Mouse (Mus musculus): ENCODE measurements at regions not wholly inside any gene's neighbourhood (a gene's known extent, or its start where the extent isn't known, plus 50 kb on each side); places are given as distances from the start of the nearest gene placed in this dataset.

DNA sequence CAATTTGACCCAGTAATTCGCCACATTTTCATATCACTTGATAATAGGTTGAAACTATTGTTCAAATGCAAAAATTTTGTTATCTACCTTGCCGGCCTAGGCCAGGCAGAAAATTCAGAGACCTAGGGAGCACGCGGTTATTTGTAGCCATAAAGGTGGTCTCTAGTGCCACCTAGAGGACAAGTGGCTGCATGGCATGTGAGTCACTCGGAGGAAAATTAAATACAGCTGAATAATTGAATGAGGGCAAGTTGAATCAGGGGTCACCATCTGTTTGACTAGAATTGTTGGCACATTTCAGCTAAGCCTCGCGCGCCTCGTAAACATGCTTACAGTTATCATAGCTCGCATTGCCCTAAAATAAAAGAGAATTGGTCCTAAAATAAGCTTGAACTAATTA, 427.4 kb downstream of the Zfp536 start:
- WGBS, result 3% methylated on average over 10 of the region's 10 CpGs
- ATAC-seq (ENCODE audit: borderline replicate concordance, extremely low read depth, low FRiP score, low TSS enrichment), result no peak
- peaks cover 13% of the 10 kb centered on the region; the same call in 1 of the 2 replicates for H3K27me3 ChIP-seq

DNA sequence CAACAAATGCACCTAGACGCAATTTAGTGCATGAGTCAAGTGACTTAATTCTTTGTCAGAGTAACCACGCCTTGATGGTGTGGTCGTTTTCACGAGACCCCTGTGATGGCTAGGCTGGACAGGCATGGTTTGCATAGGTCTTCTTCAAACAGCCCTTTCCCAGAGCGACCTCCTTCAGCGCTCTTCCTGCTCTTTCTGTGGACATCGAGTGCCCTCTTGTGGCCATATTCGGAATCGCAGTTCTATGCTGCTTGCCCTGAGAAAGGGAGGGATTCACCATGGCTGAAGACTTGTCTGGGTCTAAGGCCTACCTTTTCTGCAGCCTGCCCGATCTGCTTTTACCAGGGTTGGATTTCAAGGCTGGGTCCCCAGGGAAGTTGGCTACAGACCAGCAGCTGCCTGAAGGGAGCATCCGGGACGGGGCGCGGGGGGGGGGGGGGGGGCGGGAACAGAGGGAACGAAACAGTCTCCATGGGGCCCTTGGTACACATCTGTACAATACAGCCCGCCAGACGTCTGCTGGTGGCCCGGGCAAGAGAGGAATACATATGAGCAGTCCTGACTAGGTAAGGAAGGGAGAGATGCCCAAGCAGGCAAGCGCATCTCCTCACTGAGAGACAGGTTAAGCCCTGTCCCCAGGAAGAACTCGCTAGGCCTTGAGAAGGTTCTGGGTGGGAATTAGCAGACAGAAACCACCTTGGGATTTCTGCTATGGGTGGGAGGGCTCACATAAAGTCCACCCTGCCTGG, 415.6 kb downstream of the Zfp536 start:
- H3K4me3 ChIP-seq, result no peak overlapping the region
- ATAC-seq (ENCODE audit: borderline replicate concordance, extremely low read depth, low FRiP score, low TSS enrichment), result peak; percentile 32

More for the DNA sequence above, 427.4 kb downstream of the Zfp536 start:
- H3K4me2 ChIP-seq, result no peak overlapping the region
- peaks cover 26% of the 10 kb centered on the region for H3K4me1 ChIP-seq
- H3K4me3 ChIP-seq, result no peak overlapping the region
- H3K36me3 ChIP-seq, result no peaks in the 10 kb centered on the region
- no peak overlapping the region for H3K27ac ChIP-seq
- H3K9ac ChIP-seq, result no peak overlapping the region
- no peaks in the 10 kb centered on the region for H3K9me3 ChIP-seq

DNA sequence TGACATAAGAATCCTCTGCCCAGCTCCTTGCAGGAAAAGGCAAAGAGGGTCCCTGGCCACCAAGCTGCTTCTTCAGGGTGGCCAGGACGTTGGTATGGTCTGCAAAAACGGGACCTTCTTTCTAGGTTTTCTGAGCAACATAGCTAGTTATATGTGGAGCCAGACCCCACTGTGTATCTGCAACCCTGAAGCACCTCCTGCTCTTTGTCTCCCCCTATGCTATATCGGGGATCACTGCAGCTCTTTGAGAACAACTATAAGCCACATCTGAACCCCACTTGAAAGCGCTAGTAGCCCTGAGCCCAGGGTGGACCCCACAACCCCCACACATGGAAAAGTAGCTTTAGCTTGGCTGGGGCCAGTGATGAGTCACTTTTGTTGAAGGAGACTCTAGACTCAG, 414.9 kb downstream of the Zfp536 start:
- peaks cover 16% of the 10 kb centered on the region for H3K4me1 ChIP-seq
- no peaks in the 10 kb centered on the region for H3K9me3 ChIP-seq
- H3K27me3 ChIP-seq, result no peaks in the 10 kb centered on the region
- H3K9ac ChIP-seq, result no peak overlapping the region
- WGBS, result 65% methylated on average over 4 of the region's 4 CpGs
- no peaks in the 10 kb centered on the region for H3K36me3 ChIP-seq
- H3K4me2 ChIP-seq, result no peak overlapping the region
- no peak for ATAC-seq (ENCODE audit: borderline replicate concordance, extremely low read depth, low FRiP score, low TSS enrichment)
- no peak overlapping the region for H3K4me3 ChIP-seq
- no peak overlapping the region for H3K27ac ChIP-seq

More for the DNA sequence above, 415.6 kb downstream of the Zfp536 start:
- Histone ChIP-seq H3K4me1 (peaks cover 10% of the 10 kb centered on the region), H3K9ac (no peak overlapping the region), H3K27me3 (no peaks in the 10 kb centered on the region), H3K9me3 (no peaks in the 10 kb centered on the region), H3K4me2 (peak overlapping the region; percentile 38; the same call in 1 of the 2 replicates), H3K27ac (no peak overlapping the region), H3K36me3 (no peaks in the 10 kb centered on the region)
- WGBS, result 16% methylated on average over 20 of the region's 21 CpGs

DNA sequence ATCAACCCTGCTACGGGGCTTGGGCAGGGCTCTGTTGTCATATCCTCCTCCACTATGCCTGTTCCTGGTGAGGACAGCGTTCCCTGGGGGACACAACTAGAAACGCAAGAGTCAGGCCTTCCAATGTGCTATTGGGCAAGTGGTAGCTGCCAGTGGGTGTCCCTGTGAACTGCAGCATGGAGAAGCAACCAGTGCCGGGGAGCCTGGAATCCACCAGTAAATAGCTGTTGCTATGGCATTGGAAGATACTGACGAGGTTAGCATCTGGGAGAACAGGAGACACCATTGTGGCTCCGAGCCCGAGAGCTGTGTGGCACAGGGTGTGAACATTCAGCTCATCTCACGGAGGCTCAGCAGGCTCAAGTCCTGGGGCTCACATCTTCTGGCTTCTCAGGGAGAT, 414.0 kb downstream of the Zfp536 start:
- WGBS, result 83% methylated on average over 8 of the region's 8 CpGs
- Histone ChIP-seq H3K9me3 (no peaks in the 10 kb centered on the region), H3K4me3 (no peak overlapping the region), H3K4me1 (peaks cover 26% of the 10 kb centered on the region), H3K27ac (no peak overlapping the region), H3K36me3 (no peaks in the 10 kb centered on the region), H3K4me2 (no peak overlapping the region), H3K27me3 (no peaks in the 10 kb centered on the region), H3K9ac (no peak overlapping the region)
- no peak for ATAC-seq (ENCODE audit: borderline replicate concordance, extremely low read depth, low FRiP score, low TSS enrichment)

DNA sequence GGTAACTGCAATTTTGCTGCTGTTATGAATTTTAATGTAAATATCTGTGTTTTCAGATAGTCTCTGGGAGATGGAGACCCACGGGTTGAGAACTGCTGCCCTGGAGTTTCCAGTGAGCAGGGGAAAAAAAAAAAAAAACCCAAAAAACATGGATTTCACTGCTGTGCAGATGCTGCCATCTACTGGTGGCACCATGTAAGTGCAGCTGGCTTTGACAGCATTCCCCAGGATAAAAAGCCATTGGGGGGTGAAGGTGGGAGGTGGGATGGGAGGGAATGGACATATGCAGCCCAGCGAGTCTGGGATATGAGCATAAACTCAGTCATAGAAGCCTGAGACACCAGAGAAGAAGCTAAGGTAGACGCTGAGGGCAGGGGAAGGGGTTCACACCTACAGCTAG, 413.3 kb downstream of the Zfp536 start:
- H3K27ac ChIP-seq, result no peak overlapping the region
- H3K4me1 ChIP-seq, result peaks cover 27% of the 10 kb centered on the region
- 10% methylated on average over 3 of the region's 3 CpGs for WGBS
- no peaks in the 10 kb centered on the region for H3K9me3 ChIP-seq
- no peaks in the 10 kb centered on the region for H3K27me3 ChIP-seq
- H3K4me3 ChIP-seq, result no peak overlapping the region
- no peak overlapping the region for H3K9ac ChIP-seq
- no peak for ATAC-seq (ENCODE audit: borderline replicate concordance, extremely low read depth, low FRiP score, low TSS enrichment)
- H3K36me3 ChIP-seq, result no peaks in the 10 kb centered on the region
- H3K4me2 ChIP-seq, result no peak overlapping the region

DNA sequence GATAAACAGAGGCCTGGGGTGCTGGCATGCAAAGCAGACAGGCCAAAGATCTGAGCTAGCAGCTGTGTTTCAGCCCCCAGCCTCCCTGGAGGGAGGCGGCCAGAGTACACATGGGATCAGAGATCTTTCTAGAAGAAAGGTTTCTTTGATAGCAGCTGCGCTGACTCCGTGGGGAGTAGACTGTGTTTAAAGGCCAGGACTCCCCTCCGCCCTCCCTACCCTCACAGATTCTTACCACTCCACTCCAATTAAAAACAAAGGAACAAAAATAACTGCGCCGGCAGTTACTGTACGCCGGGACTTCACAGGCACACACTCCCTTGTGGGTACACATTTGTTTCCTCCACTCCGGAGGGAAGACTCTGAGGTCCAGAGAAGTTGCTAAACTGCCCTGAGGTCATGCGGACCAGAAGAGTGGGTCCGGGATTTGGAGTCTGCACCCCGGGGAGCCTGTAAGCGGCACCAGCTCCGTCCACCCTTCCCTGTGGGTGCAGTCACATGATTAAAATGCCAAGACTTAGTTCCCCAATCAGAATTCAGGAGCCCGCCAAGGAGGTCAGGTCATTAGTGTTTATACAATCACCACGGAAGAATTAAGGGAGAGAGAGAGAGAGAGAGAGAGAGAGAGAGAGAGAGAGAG, 411.5 kb downstream of the Zfp536 start:
- Histone ChIP-seq H3K27me3 (no peaks in the 10 kb centered on the region), H3K27ac (peak overlapping the region; percentile 82), H3K9me3 (no peaks in the 10 kb centered on the region), H3K4me1 (peaks cover 35% of the 10 kb centered on the region), H3K36me3 (no peaks in the 10 kb centered on the region), H3K4me3 (peak overlapping the region; percentile 35), H3K4me2 (peak overlapping the region; percentile 69), H3K9ac (peak overlapping the region; percentile 28)
- WGBS, result 1% methylated on average over 16 of the region's 16 CpGs
- ATAC-seq (ENCODE audit: borderline replicate concordance, extremely low read depth, low FRiP score, low TSS enrichment), result peak; percentile 23; the same call in 1 of the 2 replicates

DNA sequence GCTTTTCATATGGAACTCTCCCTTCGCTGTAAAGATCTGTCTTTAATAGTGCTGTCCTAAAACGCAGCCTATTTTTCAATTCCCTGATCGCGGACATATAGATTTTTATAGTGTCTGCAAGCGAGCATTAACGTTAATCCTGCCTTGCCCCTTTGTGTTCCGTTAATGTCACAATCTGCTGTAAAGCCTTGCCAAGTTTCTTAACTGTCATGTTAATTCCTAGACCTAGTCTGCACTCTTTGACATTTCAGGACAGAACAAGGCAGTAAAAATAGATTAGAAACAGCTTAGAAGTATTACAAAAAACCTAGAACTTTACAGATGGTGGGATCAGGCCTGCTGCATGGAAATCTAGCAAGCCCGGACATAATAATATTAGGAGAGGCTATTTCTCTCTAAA, 410.6 kb downstream of the Zfp536 start:
- Histone ChIP-seq H3K9ac (no peak overlapping the region), H3K4me3 (no peak overlapping the region; the same call in 1 of the 2 replicates), H3K9me3 (no peaks in the 10 kb centered on the region)

DNA sequence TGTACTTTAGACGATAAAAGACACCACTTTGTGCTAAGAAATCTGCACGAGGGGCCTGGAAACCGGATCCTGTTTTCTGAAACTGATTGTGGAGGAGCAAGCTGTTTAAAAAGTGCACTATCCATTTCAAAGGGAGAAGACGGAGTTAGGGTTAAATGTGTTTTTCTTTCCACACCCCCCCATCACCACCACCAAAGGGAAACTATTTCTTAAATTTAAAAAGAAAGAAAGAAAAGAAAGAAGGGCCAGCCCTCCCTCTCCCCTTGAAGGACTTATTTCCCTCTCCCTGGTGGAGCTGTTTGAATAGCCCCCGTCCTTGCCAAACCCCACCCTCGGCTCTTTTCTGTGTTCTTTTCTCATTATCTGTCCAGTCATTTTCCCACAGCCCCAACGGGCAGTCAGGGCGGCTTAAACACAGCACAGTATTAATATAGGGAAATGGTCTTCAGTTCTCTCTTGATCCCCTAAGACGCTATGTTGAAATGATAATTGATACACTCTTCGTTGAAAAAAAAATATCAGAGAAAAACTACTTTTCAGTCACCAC, 409.7 kb downstream of the Zfp536 start:
- H3K27ac ChIP-seq, result peak overlapping the region; percentile 82
- WGBS, result 14% methylated on average over 10 of the region's 10 CpGs
- peaks cover 35% of the 10 kb centered on the region for H3K4me1 ChIP-seq
- H3K36me3 ChIP-seq, result no peaks in the 10 kb centered on the region
- H3K27me3 ChIP-seq, result no peaks in the 10 kb centered on the region
- H3K9ac ChIP-seq, result no peak overlapping the region; the same call in 1 of the 2 replicates
- H3K4me3 ChIP-seq, result no peak overlapping the region
- ATAC-seq (ENCODE audit: borderline replicate concordance, extremely low read depth, low FRiP score, low TSS enrichment), result no peak
- peak overlapping the region; percentile 30 for H3K4me2 ChIP-seq
- no peaks in the 10 kb centered on the region for H3K9me3 ChIP-seq

More for the DNA sequence above, 410.6 kb downstream of the Zfp536 start:
- H3K4me1 ChIP-seq, result peaks cover 35% of the 10 kb centered on the region
- no peaks in the 10 kb centered on the region for H3K27me3 ChIP-seq
- no peaks in the 10 kb centered on the region for H3K36me3 ChIP-seq
- H3K27ac ChIP-seq, result peak overlapping the region; percentile 82
- WGBS, result 26% methylated on average over 8 of the region's 8 CpGs
- peak overlapping the region; percentile 69 for H3K4me2 ChIP-seq
- no peak for ATAC-seq (ENCODE audit: borderline replicate concordance, extremely low read depth, low FRiP score, low TSS enrichment)

DNA sequence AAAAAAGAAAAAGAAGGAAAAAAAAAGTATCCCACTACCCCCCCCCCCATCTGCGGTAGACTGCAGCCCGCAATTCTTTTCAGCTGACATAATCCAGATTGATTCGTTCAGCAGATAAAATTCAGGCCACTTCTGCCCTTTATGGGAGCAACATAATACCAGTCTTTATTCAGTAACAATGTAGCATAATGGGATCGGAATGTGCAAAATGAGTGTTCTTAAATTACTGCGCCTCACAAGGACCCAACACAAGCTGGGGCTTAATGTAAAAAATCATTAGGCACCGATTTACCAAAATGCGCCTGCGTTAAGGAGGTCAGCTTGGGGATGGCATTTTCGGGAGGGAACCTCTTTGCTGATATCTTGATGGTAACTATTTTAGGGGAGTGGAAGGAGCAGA, 409.2 kb downstream of the Zfp536 start:
- Histone ChIP-seq H3K27ac (no peak overlapping the region), H3K9me3 (no peaks in the 10 kb centered on the region), H3K4me3 (no peak overlapping the region), H3K4me2 (no peak overlapping the region), H3K36me3 (no peaks in the 10 kb centered on the region), H3K9ac (no peak overlapping the region), H3K4me1 (peaks cover 35% of the 10 kb centered on the region), H3K27me3 (no peaks in the 10 kb centered on the region)
- ATAC-seq (ENCODE audit: borderline replicate concordance, extremely low read depth, low FRiP score, low TSS enrichment), result no peak
- 38% methylated on average over 9 of the region's 9 CpGs for WGBS

DNA sequence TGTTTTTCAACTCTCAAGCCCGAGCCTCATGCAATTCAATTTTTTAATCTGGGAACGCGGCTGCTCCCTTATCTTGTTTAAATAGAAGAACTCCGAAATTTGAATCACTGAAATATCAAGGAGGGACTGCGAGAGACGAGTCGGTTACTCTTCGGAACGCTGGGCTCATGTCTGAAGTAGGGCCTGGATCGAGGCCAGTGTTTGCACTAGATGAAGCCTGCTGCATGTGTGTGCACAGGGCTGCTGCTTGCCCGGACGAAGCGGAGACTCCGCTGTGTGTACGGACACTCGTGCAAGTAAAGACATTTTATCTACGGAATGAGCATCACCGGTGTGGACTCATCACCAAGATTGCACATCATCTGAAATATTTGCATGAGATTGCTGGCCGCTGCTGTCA, 407.4 kb downstream of the Zfp536 start:
- no peaks in the 10 kb centered on the region for H3K27me3 ChIP-seq
- no peak overlapping the region for H3K27ac ChIP-seq
- no peak overlapping the region for H3K4me2 ChIP-seq
- no peak overlapping the region for H3K4me3 ChIP-seq
- 34% methylated on average over 19 of the region's 19 CpGs for WGBS
- no peak overlapping the region for H3K9ac ChIP-seq
- no peak for ATAC-seq (ENCODE audit: borderline replicate concordance, extremely low read depth, low FRiP score, low TSS enrichment)
- H3K4me1 ChIP-seq, result peaks cover 38% of the 10 kb centered on the region
- H3K36me3 ChIP-seq, result no peaks in the 10 kb centered on the region
- no peaks in the 10 kb centered on the region for H3K9me3 ChIP-seq

DNA sequence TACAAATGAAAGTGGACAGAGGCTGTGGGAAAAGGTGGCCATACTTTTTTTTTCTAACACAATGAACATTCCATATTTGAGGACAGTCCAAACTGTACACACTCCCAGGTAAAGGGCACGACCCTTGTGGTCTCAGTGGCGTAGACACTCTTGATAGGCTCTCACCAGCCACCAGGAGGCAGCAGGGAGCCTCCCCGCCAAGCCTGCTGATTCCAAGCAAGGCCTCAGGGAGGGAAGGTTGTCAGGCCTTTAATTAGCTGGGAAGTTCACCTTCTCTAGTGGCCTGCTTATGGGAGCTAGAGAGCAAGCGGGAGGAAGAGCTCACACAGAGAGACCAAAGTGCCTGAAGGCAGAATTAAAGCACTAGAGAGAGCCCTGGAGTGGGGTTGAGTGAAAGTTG, 403.7 kb downstream of the Zfp536 start:
- H3K4me2 ChIP-seq, result no peak overlapping the region
- H3K9ac ChIP-seq, result no peak overlapping the region
- no peak overlapping the region for H3K4me3 ChIP-seq
- no peak for ATAC-seq (ENCODE audit: borderline replicate concordance, extremely low read depth, low FRiP score, low TSS enrichment)
- no peaks in the 10 kb centered on the region for H3K9me3 ChIP-seq
- H3K27me3 ChIP-seq, result no peaks in the 10 kb centered on the region
- no peaks in the 10 kb centered on the region for H3K36me3 ChIP-seq
- H3K27ac ChIP-seq, result no peak overlapping the region
- H3K4me1 ChIP-seq, result peaks cover 10% of the 10 kb centered on the region
- 61% methylated on average over 4 of the region's 4 CpGs for WGBS

DNA sequence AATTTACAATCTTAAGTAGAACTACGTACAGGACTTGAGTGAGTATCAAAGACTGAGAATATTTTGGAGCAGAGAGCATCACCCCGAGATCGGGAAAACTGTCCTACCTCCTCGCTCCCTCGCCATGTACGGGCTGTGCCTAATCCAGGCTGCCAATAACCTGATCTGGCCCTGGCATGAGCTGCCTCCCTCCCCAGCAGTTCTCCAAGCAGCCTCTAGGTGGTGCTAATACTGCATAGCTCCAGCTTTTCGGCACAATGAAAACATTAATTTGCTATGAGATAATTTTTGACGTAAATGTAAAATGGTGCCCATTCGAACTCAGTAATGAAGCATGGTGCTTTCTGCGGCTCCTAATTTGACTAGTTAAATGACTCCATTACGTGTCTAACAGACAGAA, 399.6 kb downstream of the Zfp536 start:
- H3K4me2 ChIP-seq, result peak overlapping the region; percentile 43; the same call in 1 of the 2 replicates
- no peak for ATAC-seq (ENCODE audit: borderline replicate concordance, extremely low read depth, low FRiP score, low TSS enrichment)

More for the DNA sequence above, 399.6 kb downstream of the Zfp536 start:
- Histone ChIP-seq H3K27ac (no peak overlapping the region), H3K36me3 (no peaks in the 10 kb centered on the region), H3K27me3 (no peaks in the 10 kb centered on the region), H3K4me1 (peaks cover 11% of the 10 kb centered on the region), H3K4me3 (no peak overlapping the region), H3K9ac (no peak overlapping the region), H3K9me3 (no peaks in the 10 kb centered on the region)
- 10% methylated on average over 11 of the region's 11 CpGs for WGBS
